Mouse (Mus musculus): ENCODE data around the gene Clec16a.

The Clec16a gene

GRCm38 (mm10) chr16:10569809-10570395, 24.8 kb downstream of the Clec16a start:
- in situ Hi-C loops (cut with MboI; ENCODE audit: low pct_unique_long_range_greater_than_20kb in 1 of 2, low sequenced_read_pairs in 2 of 2, unreplicated experiment in 1 of 2), result loop anchor here in 1 of 2 experiments (10.0 kb wide), 2 partner anchors 205 to 275 kb away; no protein-coding TSS in a partner anchor

GRCm38 (mm10) chr16:10570708-10571107, 25.6 kb downstream of the Clec16a start:
- in situ Hi-C loops (cut with MboI; ENCODE audit: low pct_unique_long_range_greater_than_20kb in 1 of 2, low sequenced_read_pairs in 2 of 2, unreplicated experiment in 1 of 2), result loop anchor here in 1 of 2 experiments (10.0 kb wide), 2 partner anchors 204 to 274 kb away; no protein-coding TSS in a partner anchor

- in situ Hi-C loops (cut with MboI; ENCODE audit: low pct_unique_long_range_greater_than_20kb in 1 of 2, low sequenced_read_pairs in 2 of 2, unreplicated experiment in 1 of 2), result loop anchor here in 1 of 2 experiments (10.0 kb wide), 2 partner anchors 203 to 273 kb away; no protein-coding TSS in a partner anchor
Observed at GRCm38 (mm10) chr16:10571820-10572219, 26.7 kb downstream of the Clec16a start.

- in situ Hi-C loops (cut with MboI; ENCODE audit: low pct_unique_long_range_greater_than_20kb in 1 of 2, low sequenced_read_pairs in 2 of 2, unreplicated experiment in 1 of 2), result loop anchor here in 1 of 2 experiments (10.0 kb wide), 2 partner anchors 200 to 270 kb away; no protein-coding TSS in a partner anchor
Observed at GRCm38 (mm10) chr16:10574936-10575335, 29.8 kb downstream of the Clec16a start.

- in situ Hi-C loops (cut with MboI; ENCODE audit: low pct_unique_long_range_greater_than_20kb in 1 of 2, low sequenced_read_pairs in 2 of 2, unreplicated experiment in 1 of 2), result loop anchor here in 1 of 2 experiments (10.0 kb wide), 2 partner anchors 199 to 269 kb away; no protein-coding TSS in a partner anchor
Observed at GRCm38 (mm10) chr16:10575915-10576314, 30.8 kb downstream of the Clec16a start.

- in situ Hi-C loops (cut with MboI; ENCODE audit: low pct_unique_long_range_greater_than_20kb in 1 of 2, low sequenced_read_pairs in 2 of 2, unreplicated experiment in 1 of 2), result loop anchor here in 1 of 2 experiments (10.0 kb wide), 2 partner anchors 197 to 267 kb away; no protein-coding TSS in a partner anchor
Observed at GRCm38 (mm10) chr16:10577548-10577947, 32.4 kb downstream of the Clec16a start.

- in situ Hi-C loops (cut with MboI; ENCODE audit: low pct_unique_long_range_greater_than_20kb in 1 of 2, low sequenced_read_pairs in 2 of 2, unreplicated experiment in 1 of 2), result loop anchor here in 1 of 2 experiments (10.0 kb wide), 2 partner anchors 196 to 266 kb away; no protein-coding TSS in a partner anchor
Observed at GRCm38 (mm10) chr16:10578376-10578775, 33.2 kb downstream of the Clec16a start.

GRCm38 (mm10) chr16:10581234-10581898, 36.2 kb downstream of the Clec16a start:
- in situ Hi-C loops (cut with MboI; ENCODE audit: low pct_unique_long_range_greater_than_20kb in 1 of 2, low sequenced_read_pairs in 2 of 2, unreplicated experiment in 1 of 2), result loop anchor here in 1 of 2 experiments (10.0 kb wide), 1 partner anchor 273 kb away; no protein-coding TSS in a partner anchor

GRCm38 (mm10) chr16:10585165-10585564, 40.0 kb downstream of the Clec16a start:
- in situ Hi-C loops (cut with MboI; ENCODE audit: low pct_unique_long_range_greater_than_20kb in 1 of 2, low sequenced_read_pairs in 2 of 2, unreplicated experiment in 1 of 2), result loop anchor here in 1 of 2 experiments (10.0 kb wide), 1 partner anchor 270 kb away; no protein-coding TSS in a partner anchor

GRCm38 (mm10) chr16:10586546-10586945, 41.4 kb downstream of the Clec16a start:
- in situ Hi-C loops (cut with MboI; ENCODE audit: low pct_unique_long_range_greater_than_20kb in 1 of 2, low sequenced_read_pairs in 2 of 2, unreplicated experiment in 1 of 2), result loop anchor here in 1 of 2 experiments (10.0 kb wide), 1 partner anchor 268 kb away; no protein-coding TSS in a partner anchor

GRCm38 (mm10) chr16:10599888-10600740, 55.0 kb downstream of the Clec16a start:
- in situ Hi-C loops (cut with MboI; ENCODE audit: low pct_unique_long_range_greater_than_20kb in 1 of 2, low sequenced_read_pairs in 2 of 2, unreplicated experiment in 1 of 2), result no loop called here

GRCm38 (mm10) chr16:10607802-10608201, 62.7 kb downstream of the Clec16a start:
- in situ Hi-C loops (cut with MboI; ENCODE audit: low pct_unique_long_range_greater_than_20kb in 1 of 2, low sequenced_read_pairs in 2 of 2, unreplicated experiment in 1 of 2), result no loop called here

- in situ Hi-C loops (cut with MboI; ENCODE audit: low pct_unique_long_range_greater_than_20kb in 1 of 2, low sequenced_read_pairs in 2 of 2, unreplicated experiment in 1 of 2), result no loop called here
Observed at GRCm38 (mm10) chr16:10609921-10610320, 64.8 kb downstream of the Clec16a start.

- in situ Hi-C loops (cut with MboI; ENCODE audit: low pct_unique_long_range_greater_than_20kb in 1 of 2, low sequenced_read_pairs in 2 of 2, unreplicated experiment in 1 of 2), result no loop called here
Observed at GRCm38 (mm10) chr16:10610801-10611200, 65.7 kb downstream of the Clec16a start.

GRCm38 (mm10) chr16:10611306-10611705, 66.2 kb downstream of the Clec16a start:
- in situ Hi-C loops (cut with MboI; ENCODE audit: low pct_unique_long_range_greater_than_20kb in 1 of 2, low sequenced_read_pairs in 2 of 2, unreplicated experiment in 1 of 2), result no loop called here

GRCm38 (mm10) chr16:10613996-10614395, 68.9 kb downstream of the Clec16a start:
- in situ Hi-C loops (cut with MboI; ENCODE audit: low pct_unique_long_range_greater_than_20kb in 1 of 2, low sequenced_read_pairs in 2 of 2, unreplicated experiment in 1 of 2), result no loop called here

GRCm38 (mm10) chr16:10620961-10621614, 75.9 kb downstream of the Clec16a start:
- in situ Hi-C loops (cut with MboI; ENCODE audit: low pct_unique_long_range_greater_than_20kb in 1 of 2, low sequenced_read_pairs in 2 of 2, unreplicated experiment in 1 of 2), result no loop called here

GRCm38 (mm10) chr16:10621710-10622109, 76.6 kb downstream of the Clec16a start:
- in situ Hi-C loops (cut with MboI; ENCODE audit: low pct_unique_long_range_greater_than_20kb in 1 of 2, low sequenced_read_pairs in 2 of 2, unreplicated experiment in 1 of 2), result no loop called here
